Mouse (Mus musculus): ENCODE data around the gene AC129217.1.
"Not testable (repeated sequence)": the region's sequence is repeated elsewhere in the genome, so short reads cannot be mapped to it uniquely, and the experiment has no call there.

AC129217.1 gene

GRCm38 (mm10) chr19:8830664-8831063 lies 1.1 kb downstream of the AC129217.1 start:
- DNase-seq (ENCODE audit: low spot score) = no peak

GRCm38 (mm10) chr19:8831262-8831661 lies 1.7 kb downstream of the AC129217.1 start:
- DNase-seq (ENCODE audit: low spot score) = no peak

- DNase-seq (ENCODE audit: low spot score) = no peak
Measured at GRCm38 (mm10) chr19:8832971-8833370, 3.4 kb downstream of the AC129217.1 start.

- not testable (repeated sequence) for DNase-seq (ENCODE audit: low spot score)
Measured at GRCm38 (mm10) chr19:8836327-8836726, 6.8 kb downstream of the AC129217.1 start.

GRCm38 (mm10) chr19:8837251-8837791 lies 7.7 kb downstream of the AC129217.1 start, which contains the start of gene Bscl2:
Gene Bscl2, plus strand, starts transcription at chr19:8837467.
- peak; percentile 67 for DNase-seq (ENCODE audit: low spot score)

- DNase-seq (ENCODE audit: low spot score) = peak; percentile 36
Measured at GRCm38 (mm10) chr19:8838041-8838730, 8.6 kb downstream of the AC129217.1 start.

- DNase-seq (ENCODE audit: low spot score) = no peak
Measured at GRCm38 (mm10) chr19:8839103-8839907, 9.7 kb downstream of the AC129217.1 start, which contains the start of gene Gng3. Gene Gng3, minus strand, starts transcription at chr19:8839194.

- peak; percentile 70 for DNase-seq (ENCODE audit: low spot score)
Measured at GRCm38 (mm10) chr19:8839908-8840791, 10.6 kb downstream of the AC129217.1 start.

- no peak for DNase-seq (ENCODE audit: low spot score)
Measured at GRCm38 (mm10) chr19:8841012-8841411, 11.4 kb downstream of the AC129217.1 start.

- no peak for DNase-seq (ENCODE audit: low spot score)
Measured at GRCm38 (mm10) chr19:8842961-8843360, 13.4 kb downstream of the AC129217.1 start.

- peak; percentile 82 for DNase-seq (ENCODE audit: low spot score)
Measured at GRCm38 (mm10) chr19:8844371-8845129, 15.0 kb downstream of the AC129217.1 start.

GRCm38 (mm10) chr19:8848356-8848755 lies 18.8 kb downstream of the AC129217.1 start:
- DNase-seq (ENCODE audit: low spot score) = no peak

- no peak for DNase-seq (ENCODE audit: low spot score)
Measured at GRCm38 (mm10) chr19:8850402-8850901, 20.9 kb downstream of the AC129217.1 start, which contains the start of gene Lrrn4cl. Gene Lrrn4cl, plus strand, starts transcription at chr19:8850768.

GRCm38 (mm10) chr19:8851639-8852038 lies 22.1 kb downstream of the AC129217.1 start:
- no peak for DNase-seq (ENCODE audit: low spot score)

- DNase-seq (ENCODE audit: low spot score) = no peak
Measured at GRCm38 (mm10) chr19:8852236-8852928, 22.8 kb downstream of the AC129217.1 start.

- DNase-seq (ENCODE audit: low spot score) = no peak
Measured at GRCm38 (mm10) chr19:8853117-8853516, 23.5 kb downstream of the AC129217.1 start.

GRCm38 (mm10) chr19:8857689-8858088 lies 28.1 kb downstream of the AC129217.1 start:
- DNase-seq (ENCODE audit: low spot score) = no peak

GRCm38 (mm10) chr19:8859018-8859417 lies 29.4 kb downstream of the AC129217.1 start:
- DNase-seq (ENCODE audit: low spot score) = no peak

- no peak for DNase-seq (ENCODE audit: low spot score)
Measured at GRCm38 (mm10) chr19:8864265-8864664, 34.7 kb downstream of the AC129217.1 start.

GRCm38 (mm10) chr19:8870381-8870780 lies 40.8 kb downstream of the AC129217.1 start:
- not testable (repeated sequence) for DNase-seq (ENCODE audit: low spot score)

All from urinary bladder, postnatal 25 days (tissue).